Mouse (Mus musculus) liver, embryonic 14.5 days (tissue): ENCODE data around the gene BC107364. TPM values are rescaled to one million over a fixed set of nuclear protein-coding genes. Genes with fewer than 3 reads are reported as not detected.
"Not testable (repeated sequence)": the region's sequence is repeated elsewhere in the genome, so short reads cannot be mapped to it uniquely, and the experiment has no call there.

ENCODE experiments used
- ATAC-seq: fragments of 200-750 bp; cut with Nextera tagmentation; 2 replicates; pipeline ENCODE4 v1.8.0; 2017; ENCODE audit warnings: moderate number of reproducible peaks, mild to moderate bottlenecking, moderate library complexity; ENCODE audit not compliant: insufficient read depth
- DNase-seq, 3 experiments: peaks; one replicate each; pipeline ENCODE4 v3.0.0-alpha.2; 2012 to 2013; ENCODE audit warnings: low read depth in 3 of 3, low spot score in 3 of 3
- H3K27ac ChIP-seq: fragments of 300-500 bp; sonication (generic); 2 replicates; pipeline ENCODE4 v1.5.1; 2014; ENCODE audit warnings: moderate library complexity, mild to moderate bottlenecking, control low read depth, inconsistent platforms
- H3K27me3 ChIP-seq: fragments of 300-500 bp; sonication (generic); 2 replicates; pipeline ENCODE4 v1.6.1; 2014; ENCODE audit warnings: mild to moderate bottlenecking, low read length, moderate library complexity; ENCODE audit not compliant: control insufficient read depth, insufficient read depth
- H3K36me3 ChIP-seq: fragments of 300-500 bp; sonication (generic); replicated peaks from 2 replicates; pipeline ENCODE4 v1.6.1; 2014; ENCODE audit warnings: low read depth; ENCODE audit not compliant: control insufficient read depth, insufficient read depth
- H3K4me1 ChIP-seq, 2 experiments: fragments of 200-500 bp in 1 of 2; fragments of 300-500 bp in 1 of 2; sonication (generic) in 1 of 2; replicated peaks; 2 replicates each; pipeline ENCODE4 v1.6.1; 2012 to 2014; ENCODE audit warnings: antibody characterized with exemption in 1 of 2, inconsistent platforms in 1 of 2, low read length in 1 of 2; ENCODE audit not compliant: control insufficient read depth in 2 of 2, insufficient read depth in 2 of 2
- H3K4me2 ChIP-seq: fragments of 300-500 bp; sonication (generic); 2 replicates; pipeline ENCODE4 v1.6.1; 2014; ENCODE audit warnings: low read depth, mild to moderate bottlenecking, control low read depth, moderate library complexity
- H3K4me3 ChIP-seq, 2 experiments: fragments of 200-500 bp in 1 of 2; fragments of 300-500 bp in 1 of 2; sonication (generic) in 1 of 2; 2 replicates each; pipeline ENCODE4 v1.5.1; 2012 to 2014; ENCODE audit warnings: low read depth in 2 of 2, low read length in 2 of 2, mild to moderate bottlenecking in 2 of 2, control low read depth in 1 of 2, inconsistent platforms in 1 of 2, moderate library complexity in 1 of 2; ENCODE audit not compliant: insufficient read depth in 1 of 2
- H3K9ac ChIP-seq: fragments of 300-500 bp; sonication (generic); replicated peaks from 2 replicates; pipeline ENCODE4 v1.6.1; 2014; ENCODE audit warnings: mild to moderate bottlenecking, control low read depth, moderate library complexity
- H3K9me3 ChIP-seq: fragments of 300-500 bp; sonication (generic); 2 replicates; pipeline ENCODE4 v1.6.1; 2016; ENCODE audit warnings: low read length, mixed read lengths; ENCODE audit not compliant: control insufficient read depth
- CTCF ChIP-seq: IDR thresholded peaks from 2 replicates; pipeline ENCODE4 v1.5.1; 2016; ENCODE audit warnings: antibody characterized with exemption, low read depth, control low read depth
- EP300 ChIP-seq: IDR thresholded peaks from 2 replicates; pipeline ENCODE4 v1.6.1; 2016; ENCODE audit warnings: antibody characterized with exemption, low read depth
- WGBS: fragments of 180-500 bp; shearing (Covaris S2); extraction: QIAGEN DNeasy Blood & Tissue Kit; methylation state at CpG from one replicate; pipeline ENCODE4 v1.1.7; 2014; ENCODE audit not compliant: insufficient replicate concordance; 5-methylcytosine and 5-hydroxymethylcytosine counted together
- polyA plus RNA-seq, 2 experiments: library from polyadenylated mRNA; depleted of rRNA in 1 of 2; stranded (reverse) in 1 of 2; unstranded in 1 of 2; fragments of >200 nt; fragmentation: Nextera tagmentation in 1 of 2; extraction: Ambion mirVana in 1 of 2; gene quantifications; 2 replicates each; pipeline versions ENCODE4 v1.2.1 to v1.2.3; 2012 to 2014

Gene BC107364
- polyA plus RNA-seq, 2 experiments, result not detected

DNA sequence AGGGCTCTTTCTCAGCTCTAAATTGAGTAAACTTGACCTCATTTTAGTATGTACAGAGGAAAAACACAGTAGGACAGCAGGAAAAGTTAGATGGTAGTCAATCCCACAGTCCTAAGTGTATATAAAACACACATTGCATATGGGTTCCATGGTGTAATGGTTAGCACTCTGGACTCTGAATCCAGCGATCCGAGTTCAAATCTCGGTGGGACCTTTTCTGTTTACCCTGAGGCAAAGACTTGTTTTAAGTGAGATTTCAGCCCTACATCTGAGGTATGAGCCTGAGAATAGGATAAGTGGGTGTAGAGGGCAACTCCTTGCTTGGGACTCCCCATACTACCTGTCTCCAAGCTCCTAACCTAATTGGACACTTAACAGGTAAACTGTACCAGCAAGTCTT is 27.1 kb upstream of the BC107364 start:
- DNase-seq (peak in 1 of 3 experiments; percentile 35), ATAC-seq (peak; percentile 85)
- Histone ChIP-seq H3K4me3 (no peak overlapping the region), H3K27me3 (peaks cover 34% of the 10 kb centered on the region), H3K36me3 (no peaks in the 10 kb centered on the region), H3K9me3 (no peaks in the 10 kb centered on the region), H3K9ac (no peak overlapping the region), H3K4me1 (0 out of 4 replicates have a peak, but pooled peaks cover 0 to 2% of the 10 kb centered on the region in 2 experiments), H3K4me2 (no peak overlapping the region), H3K27ac (no peak overlapping the region)
- no peak for TF ChIP-seq CTCF
- no peak for TF ChIP-seq EP300
- WGBS, result 16% methylated on average over 3 of the region's 3 CpGs

DNA sequence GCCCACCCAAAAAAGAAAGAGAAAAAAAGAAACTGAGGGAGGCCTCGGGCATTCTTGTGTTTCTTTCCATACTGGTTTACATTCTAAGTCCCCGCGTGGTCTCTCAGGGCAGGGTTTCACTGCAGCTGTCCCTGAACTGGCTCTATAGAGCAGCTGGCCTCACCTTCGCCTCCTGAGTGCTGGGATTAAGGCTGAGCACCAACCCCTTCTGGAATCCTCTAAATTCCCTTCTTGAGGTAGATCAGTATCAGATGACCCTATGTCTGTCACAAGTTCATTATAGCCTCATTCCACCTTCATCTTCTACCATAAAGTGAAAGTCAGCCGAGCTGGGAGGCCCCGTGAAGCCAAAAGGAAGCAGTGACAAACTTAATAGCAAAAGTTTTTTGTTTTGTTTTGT is 25.5 kb upstream of the BC107364 start:
- Histone ChIP-seq H3K36me3 (no peaks in the 10 kb centered on the region), H3K9me3 (no peaks in the 10 kb centered on the region), H3K9ac (no peak overlapping the region), H3K4me3 (no peak overlapping the region), H3K4me2 (no peak overlapping the region), H3K27me3 (peaks cover 49% of the 10 kb centered on the region), H3K4me1 (0 out of 4 replicates have a peak, but pooled peaks cover 0 to 2% of the 10 kb centered on the region in 2 experiments), H3K27ac (no peak overlapping the region)
- DNase-seq (no peak), ATAC-seq (no peak)
- WGBS, result 61% methylated on average over 6 of the region's 6 CpGs
- TF ChIP-seq CTCF (no peak), EP300 (no peak)

DNA sequence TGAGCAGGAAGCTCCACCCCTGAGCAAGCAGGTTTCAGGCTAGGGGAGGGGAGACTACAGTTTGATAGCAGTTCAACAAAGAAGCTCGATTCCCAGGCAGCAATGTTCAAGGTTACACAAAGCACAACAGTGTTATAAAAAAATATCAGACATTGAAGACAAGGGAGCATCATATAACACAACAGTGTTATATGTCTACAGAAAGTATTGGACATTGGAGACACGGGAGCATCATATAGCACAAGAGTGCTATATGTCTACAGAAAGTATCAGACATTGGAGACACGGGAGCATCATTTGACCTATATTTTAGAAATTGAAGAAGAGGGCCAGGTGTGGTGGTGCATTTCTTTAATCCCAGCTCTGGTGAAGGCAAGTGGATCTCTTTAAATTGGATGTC is 25.0 kb upstream of the BC107364 start:
- DNase-seq (no peak), ATAC-seq (no peak)
- H3K4me2 ChIP-seq, result no peak overlapping the region
- H3K9ac ChIP-seq, result no peak overlapping the region
- no peaks in the 10 kb centered on the region for H3K9me3 ChIP-seq
- no peak overlapping the region for H3K4me3 ChIP-seq
- 29% methylated on average over 3 of the region's 3 CpGs for WGBS
- TF ChIP-seq EP300, result no peak
- no peak for TF ChIP-seq CTCF
- peaks cover 53% of the 10 kb centered on the region for H3K27me3 ChIP-seq
- H3K36me3 ChIP-seq, result no peaks in the 10 kb centered on the region
- no peak overlapping the region for H3K27ac ChIP-seq
- H3K4me1 ChIP-seq, result 0 out of 4 replicates have a peak, but pooled peaks cover 0 to 2% of the 10 kb centered on the region in 2 experiments

DNA sequence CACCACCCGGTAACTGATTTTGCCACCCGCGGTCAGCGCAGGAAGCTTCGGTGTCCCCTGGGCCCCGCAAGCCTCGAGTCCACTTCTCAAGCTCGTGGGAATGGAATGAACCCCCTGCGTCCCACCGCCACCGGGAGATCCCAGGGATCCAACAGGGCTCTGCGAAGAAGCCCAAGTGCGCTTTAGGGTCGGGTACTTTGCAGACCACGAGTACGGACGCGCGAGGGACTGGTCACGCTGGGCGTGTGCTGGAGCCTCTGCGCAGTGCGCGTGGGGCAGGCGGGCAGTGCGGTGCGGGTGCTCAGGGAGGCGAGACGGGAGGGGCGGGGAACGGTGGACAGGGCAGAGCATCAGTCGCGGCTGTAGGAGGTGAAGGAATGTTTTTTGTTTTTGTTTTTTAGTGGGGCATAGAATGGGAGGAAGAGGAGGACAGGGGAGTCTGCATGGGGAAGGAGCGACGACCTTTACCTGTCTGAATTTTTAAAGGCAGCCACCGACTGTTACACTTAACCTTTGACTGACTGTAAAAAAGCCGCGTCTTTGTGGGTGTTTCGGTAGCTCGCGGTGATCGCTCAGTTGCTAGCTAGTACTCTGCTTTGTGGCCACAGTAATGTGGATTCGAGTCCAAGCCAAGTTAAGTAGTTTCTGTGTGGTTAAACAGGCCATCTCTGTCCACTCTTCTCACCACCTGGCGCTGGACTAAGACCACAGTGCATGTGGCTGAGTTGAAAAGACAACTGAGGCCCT is 23.0 kb upstream of the BC107364 start:
- Histone ChIP-seq H3K36me3 (no peaks in the 10 kb centered on the region), H3K27ac (no peak overlapping the region), H3K4me2 (peak overlapping the region; percentile 51), H3K27me3 (peaks cover 54% of the 10 kb centered on the region), H3K9ac (no peak overlapping the region), H3K4me1 (0 out of 4 replicates have a peak, but pooled peaks cover 0 to 2% of the 10 kb centered on the region in 2 experiments), H3K4me3 (peak overlapping the region; percentile 1 to 21; a peak in 2 of 4 replicates), H3K9me3 (no peaks in the 10 kb centered on the region)
- TF ChIP-seq EP300 (no peak), CTCF (no peak)
- ATAC-seq (no peak), DNase-seq (no peak)
- 2% methylated on average over 44 of the region's 44 CpGs for WGBS

DNA sequence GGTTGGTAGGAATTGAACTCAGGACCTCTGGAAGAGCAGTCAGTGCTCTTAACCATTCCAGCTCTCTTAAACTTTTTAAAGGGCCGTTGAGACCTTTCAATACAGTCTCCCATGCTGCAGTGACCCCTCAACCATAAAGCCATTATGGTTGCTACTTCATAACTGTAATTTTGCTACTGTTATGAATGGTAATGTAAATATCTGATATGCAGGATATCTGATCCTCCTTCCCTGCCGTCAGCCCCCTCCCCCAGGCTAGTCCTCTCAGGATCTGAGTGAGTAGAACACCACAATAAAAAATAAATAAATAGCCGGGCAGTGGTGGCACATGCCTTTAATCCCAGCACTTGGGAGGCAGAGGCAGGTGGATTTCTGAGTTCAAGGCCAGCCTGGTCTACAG is 21.4 kb upstream of the BC107364 start:
- not testable (repeated sequence) for H3K4me1 ChIP-seq, H3K9me3 ChIP-seq, H3K9ac ChIP-seq, DNase-seq, H3K4me2 ChIP-seq, H3K4me3 ChIP-seq, H3K36me3 ChIP-seq, H3K27ac ChIP-seq, ATAC-seq
- H3K27me3 ChIP-seq, result peaks cover 54% of the 10 kb centered on the region
- whole genome bisulfite sequencing, result 39% methylated on average over 3 of the region's 3 CpGs
